Mouse (Mus musculus) hindbrain, embryonic 16.5 days (tissue): Measurements from ENCODE around the gene Atxn2l. TPM values are rescaled to one million over a fixed set of nuclear protein-coding genes. Genes with fewer than 3 reads are reported as not detected.

Experiments
- ATAC-seq: fragments of 200-750 bp; cut with Nextera tagmentation; 2 replicates; pipeline ENCODE4 v1.8.0; 2017; ENCODE audit warnings: moderate TSS enrichment, moderate library complexity
- H3K27ac ChIP-seq: fragments of 300-500 bp; sonication (generic); 2 replicates; pipeline ENCODE4 v1.5.1; 2014; ENCODE audit warnings: low read depth, mild to moderate bottlenecking, control low read depth, low read length, moderate library complexity
- H3K27me3 ChIP-seq: fragments of 300-500 bp; sonication (generic); replicated peaks from 2 replicates; pipeline ENCODE4 v1.6.1; 2014; ENCODE audit warnings: low read length; ENCODE audit not compliant: control insufficient read depth, insufficient read depth
- H3K36me3 ChIP-seq: fragments of 300-500 bp; sonication (generic); 2 replicates; pipeline ENCODE4 v1.6.1; 2014; ENCODE audit warnings: mild to moderate bottlenecking, low read length, moderate library complexity, mixed read lengths; ENCODE audit not compliant: control insufficient read depth, insufficient read depth
- H3K4me1 ChIP-seq: fragments of 300-500 bp; sonication (generic); 2 replicates; pipeline ENCODE4 v1.6.1; 2014; ENCODE audit warnings: low read depth, low read length; ENCODE audit not compliant: control insufficient read depth, insufficient read depth
- H3K4me2 ChIP-seq: fragments of 300-500 bp; sonication (generic); 2 replicates; pipeline ENCODE4 v1.6.1; 2014; ENCODE audit warnings: mild to moderate bottlenecking, low read length, control low read depth, moderate library complexity
- H3K4me3 ChIP-seq: fragments of 300-500 bp; sonication (generic); 2 replicates; pipeline ENCODE4 v1.5.1; 2014; ENCODE audit warnings: mild to moderate bottlenecking, low read length, control low read depth, moderate library complexity
- H3K9ac ChIP-seq: fragments of 300-500 bp; sonication (generic); 2 replicates; pipeline ENCODE4 v1.6.1; 2014; ENCODE audit warnings: low read depth, mild to moderate bottlenecking, control low read depth, low read length, moderate library complexity
- H3K9me3 ChIP-seq: fragments of 300-500 bp; sonication (generic); 2 replicates; pipeline ENCODE4 v1.6.1; 2014; ENCODE audit warnings: mild to moderate bottlenecking, low read length, moderate library complexity; ENCODE audit not compliant: control insufficient read depth
- WGBS: fragments of 180-500 bp; shearing (Covaris S2); extraction: QIAGEN DNeasy Blood & Tissue Kit; methylation state at CpG from one replicate; pipeline ENCODE4 v1.1.7; 2014; 5-methylcytosine and 5-hydroxymethylcytosine counted together
- polyA plus RNA-seq: library from polyadenylated mRNA; unstranded; fragments of >200 nt; fragmentation: Nextera tagmentation; extraction: Ambion mirVana; gene quantifications from 2 replicates; pipeline ENCODE4 v1.2.1, GENCODE M21; 2015

Gene Atxn2l
- polyA plus RNA-seq, 1 experiment from 2014 or later = 48.1 TPM

- Histone ChIP-seq H3K27ac (no peak overlapping the region), H3K9me3 (no peaks in the 10 kb centered on the region), H3K36me3 (no peaks in the 10 kb centered on the region), H3K4me1 (no peaks in the 10 kb centered on the region), H3K4me2 (no peak overlapping the region), H3K9ac (no peak overlapping the region), H3K27me3 (no peaks in the 10 kb centered on the region), H3K4me3 (no peak overlapping the region)
- ATAC-seq = no peak
- WGBS = 56% methylated on average over 2 of the region's 2 CpGs
Observed at GRCm38 (mm10) chr7:126519513-126519912, 16.3 kb upstream of the Atxn2l start.

GRCm38 (mm10) chr7:126518261-126518941, 15.2 kb upstream of the Atxn2l start:
- H3K36me3 ChIP-seq = no peaks in the 10 kb centered on the region
- H3K27ac ChIP-seq = no peak overlapping the region
- H3K27me3 ChIP-seq = no peaks in the 10 kb centered on the region
- WGBS = 73% methylated on average over 5 of the region's 5 CpGs
- no peak overlapping the region for H3K4me3 ChIP-seq
- ATAC-seq = no peak
- no peaks in the 10 kb centered on the region for H3K9me3 ChIP-seq
- H3K9ac ChIP-seq = no peak overlapping the region
- H3K4me1 ChIP-seq = no peaks in the 10 kb centered on the region
- no peak overlapping the region for H3K4me2 ChIP-seq

GRCm38 (mm10) chr7:126511287-126511686, 8.1 kb upstream of the Atxn2l start:
- WGBS = 90% methylated on average over 3 of the region's 3 CpGs
- Histone ChIP-seq H3K4me3 (no peak overlapping the region), H3K4me1 (no peaks in the 10 kb centered on the region), H3K9ac (no peak overlapping the region), H3K27ac (no peak overlapping the region), H3K4me2 (no peak overlapping the region), H3K36me3 (no peaks in the 10 kb centered on the region), H3K27me3 (no peaks in the 10 kb centered on the region), H3K9me3 (no peaks in the 10 kb centered on the region)
- no peak for ATAC-seq

GRCm38 (mm10) chr7:126507126-126507778, 4.0 kb upstream of the Atxn2l start:
- no peak overlapping the region for H3K27ac ChIP-seq
- H3K9me3 ChIP-seq = no peaks in the 10 kb centered on the region
- H3K9ac ChIP-seq = no peak overlapping the region
- no peaks in the 10 kb centered on the region for H3K36me3 ChIP-seq
- H3K27me3 ChIP-seq = no peaks in the 10 kb centered on the region
- H3K4me3 ChIP-seq = no peak overlapping the region
- no peak for ATAC-seq
- H3K4me2 ChIP-seq = no peak overlapping the region
- WGBS = 88% methylated on average over 8 of the region's 8 CpGs
- H3K4me1 ChIP-seq = peaks cover 6% of the 10 kb centered on the region; the same call in 1 of the 2 replicates

GRCm38 (mm10) chr7:126504913-126505312, 1.7 kb upstream of the Atxn2l start:
- H3K27me3 ChIP-seq = no peaks in the 10 kb centered on the region
- H3K27ac ChIP-seq = no peak overlapping the region
- H3K4me2 ChIP-seq = no peak overlapping the region
- peaks cover 12% of the 10 kb centered on the region for H3K4me1 ChIP-seq
- 80% methylated on average over 2 of the region's 2 CpGs for WGBS
- no peaks in the 10 kb centered on the region for H3K9me3 ChIP-seq
- no peak overlapping the region for H3K9ac ChIP-seq
- H3K36me3 ChIP-seq = peaks cover 10% of the 10 kb centered on the region
- no peak overlapping the region for H3K4me3 ChIP-seq
- no peak for ATAC-seq

- peaks cover 27% of the 10 kb centered on the region for H3K36me3 ChIP-seq
- no peaks in the 10 kb centered on the region for H3K9me3 ChIP-seq
- H3K4me1 ChIP-seq = peaks cover 12% of the 10 kb centered on the region
- peak overlapping the region; percentile 99 for H3K9ac ChIP-seq
- no peaks in the 10 kb centered on the region for H3K27me3 ChIP-seq
- no peak for ATAC-seq
- H3K27ac ChIP-seq = peak overlapping the region; percentile 100
- peak overlapping the region; percentile 75 for H3K4me2 ChIP-seq
- peak overlapping the region; percentile 100 for H3K4me3 ChIP-seq
- 0% methylated on average over 38 of the region's 40 CpGs for WGBS
Observed at GRCm38 (mm10) chr7:126502751-126503150, 486 bp downstream of the Atxn2l start.

- Histone ChIP-seq H3K27me3 (no peaks in the 10 kb centered on the region), H3K4me2 (peak overlapping the region; percentile 84), H3K27ac (peak overlapping the region; percentile 100), H3K36me3 (peaks cover 32% of the 10 kb centered on the region), H3K4me3 (peak overlapping the region; percentile 100), H3K9ac (peak overlapping the region; percentile 99), H3K4me1 (peaks cover 12% of the 10 kb centered on the region), H3K9me3 (no peaks in the 10 kb centered on the region)
- 0% methylated on average over 55 of the region's 57 CpGs for WGBS
- peak; percentile 91 for ATAC-seq
Observed at GRCm38 (mm10) chr7:126502023-126502741, 1.1 kb downstream of the Atxn2l start.

- Histone ChIP-seq H3K9ac (peak overlapping the region; percentile 99), H3K27ac (peak overlapping the region; percentile 100), H3K4me3 (peak overlapping the region; percentile 100), H3K4me1 (peaks cover 12% of the 10 kb centered on the region), H3K4me2 (peak overlapping the region; percentile 84), H3K36me3 (peaks cover 38% of the 10 kb centered on the region), H3K27me3 (no peaks in the 10 kb centered on the region), H3K9me3 (no peaks in the 10 kb centered on the region)
- 2% methylated on average over 9 of the region's 9 CpGs for WGBS
- ATAC-seq = no peak
Observed at GRCm38 (mm10) chr7:126501684-126502022, 1.6 kb downstream of the Atxn2l start.

GRCm38 (mm10) chr7:126499416-126499815, 3.8 kb downstream of the Atxn2l start:
- no peaks in the 10 kb centered on the region for H3K27me3 ChIP-seq
- H3K27ac ChIP-seq = no peak overlapping the region
- no peak for ATAC-seq
- H3K36me3 ChIP-seq = peaks cover 59% of the 10 kb centered on the region
- 96% methylated on average over 7 of the region's 7 CpGs for WGBS
- H3K4me1 ChIP-seq = peaks cover 12% of the 10 kb centered on the region
- H3K9me3 ChIP-seq = no peaks in the 10 kb centered on the region
- no peak overlapping the region for H3K9ac ChIP-seq
- H3K4me3 ChIP-seq = no peak overlapping the region
- no peak overlapping the region for H3K4me2 ChIP-seq
